Mouse (Mus musculus): ENCODE data around the gene Areg. TPM values are rescaled to one million over a fixed set of nuclear protein-coding genes. Genes with fewer than 3 reads are reported as not detected.
A peak's percentile ranks its signal among the peaks of the same experiment; 100 is the strongest.

Gene Areg
- total RNA-seq, 2 experiments from 2014 or later: not detected

DNA sequence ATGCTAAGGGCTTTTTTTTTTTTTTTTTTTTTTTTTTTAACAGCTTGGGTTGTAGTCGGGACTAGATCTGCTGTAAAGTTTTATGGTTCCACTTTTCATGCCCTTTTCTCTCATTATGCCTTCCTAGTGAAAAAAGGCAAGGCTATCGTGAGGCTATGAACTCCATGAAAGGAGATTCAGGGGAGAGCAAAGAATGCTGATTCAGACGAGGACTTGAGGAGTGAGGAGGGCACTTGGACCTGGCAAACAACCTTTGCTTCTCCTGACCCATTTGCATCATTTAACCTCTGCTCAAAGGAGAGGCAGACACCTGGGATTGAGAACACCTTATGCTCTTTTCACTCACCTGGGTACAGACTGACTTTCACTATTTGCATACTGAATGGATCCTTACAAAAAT lies 17.8 kb downstream of the Areg start:
- DNase-seq: no peak
- intact Hi-C loops (cut with DNase I): no loop called here

DNA sequence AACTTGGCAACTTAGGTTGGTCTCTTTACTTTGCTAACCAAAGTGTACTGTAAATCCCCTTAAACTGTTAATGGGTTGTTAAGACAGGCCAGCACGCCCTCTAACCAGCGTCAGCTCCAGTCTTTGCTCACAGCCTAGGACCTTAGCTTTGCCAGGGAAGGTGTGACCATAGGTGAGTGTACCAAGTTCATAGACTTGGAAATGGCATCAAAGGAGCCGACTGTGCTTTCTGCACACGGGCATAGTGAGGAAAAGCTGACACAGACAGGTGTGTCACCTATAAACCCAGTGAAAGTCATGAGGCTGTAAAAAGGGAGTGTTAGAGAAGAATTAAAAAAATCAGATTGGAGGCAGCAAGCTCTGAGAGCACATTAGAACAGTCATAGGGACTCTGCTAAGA lies 23.4 kb downstream of the Areg start:
- intact Hi-C loops (cut with DNase I): no loop called here
- DNase-seq: no peak

DNA sequence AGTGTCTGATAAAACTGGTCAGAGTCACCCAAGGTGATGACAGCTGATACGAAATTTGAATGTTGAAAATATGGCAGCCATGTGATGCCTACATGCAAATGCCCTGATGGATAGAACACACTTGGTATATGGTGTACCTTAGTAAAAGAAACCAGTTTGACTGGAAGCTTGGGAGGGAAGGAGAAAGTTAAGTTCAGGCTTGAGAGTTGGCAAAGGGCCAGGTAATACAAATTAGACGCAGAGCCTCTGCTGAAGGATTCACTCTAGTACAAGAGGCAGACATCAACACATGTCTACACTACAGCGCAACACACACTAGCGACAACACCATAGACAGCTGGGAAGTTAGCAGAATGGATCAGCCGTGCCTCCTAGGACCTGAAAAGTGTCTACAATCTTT lies 27.2 kb downstream of the Areg start:
- peak in 1 of 2 experiments; percentile 3 for DNase-seq
- intact Hi-C loops (cut with DNase I): no loop called here

DNA sequence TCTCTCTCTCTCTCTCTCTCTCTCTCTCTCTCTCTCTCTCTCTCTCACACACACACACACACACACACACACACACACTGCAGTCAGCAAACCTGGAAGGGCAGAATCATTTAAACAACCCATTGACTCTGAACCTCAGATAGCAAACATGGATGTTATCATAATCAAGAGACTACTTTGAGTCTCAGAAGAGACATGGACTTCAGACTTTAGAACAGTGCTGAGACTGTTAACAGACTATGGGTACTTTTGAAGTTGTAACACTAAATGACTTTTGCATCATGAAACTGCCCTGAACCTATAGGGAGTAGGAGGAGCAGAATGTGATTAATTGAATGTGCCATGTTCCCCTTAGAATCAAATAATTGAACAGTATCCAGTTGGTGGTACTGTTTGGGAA lies 37.0 kb downstream of the Areg start:
- DNase-seq: no peak
- intact Hi-C loops (cut with DNase I): no loop called here

DNA sequence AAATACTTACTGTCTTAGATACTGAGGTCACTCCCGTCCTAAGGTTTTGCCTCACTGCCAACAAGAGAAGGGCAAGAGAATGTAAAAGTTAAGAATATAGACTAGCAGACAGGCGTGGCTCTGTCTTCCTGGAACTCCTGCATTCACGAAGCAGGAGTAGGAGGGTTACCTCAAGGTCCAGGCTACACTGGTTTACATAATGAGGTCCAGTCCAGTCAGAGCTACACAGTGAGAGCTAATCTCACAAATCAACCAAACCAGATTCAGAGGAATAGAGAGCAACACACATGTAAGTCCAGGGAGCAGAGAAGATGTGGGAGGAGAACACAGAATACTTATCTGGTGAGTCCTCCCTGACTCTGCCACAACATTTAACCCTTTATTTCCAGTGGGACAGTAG lies 55.2 kb downstream of the Areg start:
- intact Hi-C loops (cut with DNase I): no loop called here
- DNase-seq: no peak

Other genes with a start within 250 kb of the Areg start
- under 1 TPM; 0.69 to 0.74 TPM for gene Cxcl1, start 248.4 kb upstream of the Areg start, total RNA-seq (2021)
- gene Cxcl2, start 235.7 kb upstream of the Areg start, total RNA-seq (2021): not detected
- 10 to 100 TPM; 16.2 to 19.2 TPM for gene Mthfd2l, start 208.5 kb upstream of the Areg start, total RNA-seq (2021)
- under 1 TPM; 0.30 to 0.34 TPM for gene Epgn, start 112.1 kb upstream of the Areg start, total RNA-seq (2021)
- gene Ereg, start 65.0 kb upstream of the Areg start, total RNA-seq (2021): under 1 TPM; 0.05 to 0.17 TPM

Data from heart, postnatal 10 days (tissue).